Mouse (Mus musculus) embryonic facial prominence, embryonic 13.5 days (tissue): ENCODE data around the gene Cyth1. TPM values are rescaled to one million over a fixed set of nuclear protein-coding genes. Genes with fewer than 3 reads are reported as not detected.
A peak's percentile ranks its signal among the peaks of the same experiment; 100 is the strongest.

ENCODE experiments used
- ATAC-seq: fragments of 200-750 bp; cut with Nextera tagmentation; 2 replicates; pipeline ENCODE4 v1.8.0; 2017; ENCODE audit warnings: low read depth; ENCODE audit not compliant: insufficient number of reproducible peaks, insufficient read depth, low FRiP score, low TSS enrichment
- H3K27ac ChIP-seq: fragments of 300-500 bp; sonication (generic); 2 replicates; pipeline ENCODE4 v1.5.1; 2015; ENCODE audit warnings: moderate library complexity, mild to moderate bottlenecking, inconsistent platforms
- H3K27me3 ChIP-seq: fragments of 300-500 bp; sonication (generic); 2 replicates; pipeline ENCODE4 v1.6.1; 2015; ENCODE audit warnings: mild to moderate bottlenecking, inconsistent platforms
- H3K36me3 ChIP-seq: fragments of 300-500 bp; sonication (generic); 2 replicates; pipeline ENCODE4 v1.6.1; 2015; ENCODE audit warnings: mild to moderate bottlenecking, inconsistent platforms
- H3K4me1 ChIP-seq: fragments of 300-500 bp; sonication (generic); 2 replicates; pipeline ENCODE4 v1.6.1; 2015; ENCODE audit warnings: inconsistent platforms
- H3K4me2 ChIP-seq: fragments of 300-500 bp; sonication (generic); 2 replicates; pipeline ENCODE4 v1.6.1; 2015; ENCODE audit warnings: moderate library complexity, mild to moderate bottlenecking, inconsistent platforms
- H3K4me3 ChIP-seq: fragments of 300-500 bp; sonication (generic); 2 replicates; pipeline ENCODE4 v1.5.1; 2015; ENCODE audit warnings: mild to moderate bottlenecking, inconsistent platforms
- H3K9ac ChIP-seq: fragments of 300-500 bp; sonication (generic); 2 replicates; pipeline ENCODE4 v1.6.1; 2015; ENCODE audit warnings: mild to moderate bottlenecking, inconsistent platforms
- H3K9me3 ChIP-seq: fragments of 300-500 bp; sonication (generic); 2 replicates; pipeline ENCODE4 v1.6.1; 2016; ENCODE audit warnings: inconsistent platforms
- WGBS: fragments of 180-500 bp; shearing (Covaris S2); methylation state at CpG from one replicate; pipeline ENCODE4 v1.1.7; 2015; ENCODE audit warnings: mixed read lengths; 5-methylcytosine and 5-hydroxymethylcytosine counted together
- polyA plus RNA-seq: library from polyadenylated mRNA; unstranded; fragments of >200 nt; fragmentation: Nextera tagmentation; extraction: Ambion mirVana; gene quantifications from 2 replicates; pipeline ENCODE4 v1.2.1, GENCODE M21; 2015

Cyth1 gene
- polyA plus RNA-seq, 1 experiment from 2014 or later, result 15.8 TPM

DNA sequence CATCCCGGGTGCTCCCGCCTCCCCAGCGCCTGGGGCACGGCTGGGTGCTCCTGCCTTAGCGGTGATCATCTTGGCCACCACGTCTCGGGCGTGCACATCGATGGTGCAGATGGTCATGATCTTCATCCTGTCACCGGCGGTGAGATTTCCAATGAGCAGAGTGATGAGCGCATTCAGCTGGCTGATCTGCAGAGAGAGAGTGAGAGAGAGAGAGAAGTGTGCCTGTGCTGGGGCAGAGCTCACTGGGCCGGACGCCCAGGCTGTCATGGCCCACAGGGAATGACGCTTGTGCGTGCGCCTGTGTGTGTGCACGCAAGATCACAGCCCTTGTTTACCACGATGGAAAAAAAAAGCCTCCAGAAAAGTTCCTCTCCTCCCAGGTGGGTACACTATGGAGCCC, 159.5 kb downstream of the Cyth1 start:
- H3K27ac ChIP-seq, result no peak overlapping the region
- no peak overlapping the region for H3K4me3 ChIP-seq
- H3K36me3 ChIP-seq, result no peaks in the 10 kb centered on the region
- H3K9ac ChIP-seq, result no peak overlapping the region
- 81% methylated on average over 19 of the region's 19 CpGs for WGBS
- H3K27me3 ChIP-seq, result no peaks in the 10 kb centered on the region; the same call in 1 of the 2 replicates
- H3K9me3 ChIP-seq, result peaks cover 11% of the 10 kb centered on the region; the same call in 1 of the 2 replicates
- peaks cover 3% of the 10 kb centered on the region; the same call in 1 of the 2 replicates for H3K4me1 ChIP-seq
- ATAC-seq, result no peak
- H3K4me2 ChIP-seq, result no peak overlapping the region

DNA sequence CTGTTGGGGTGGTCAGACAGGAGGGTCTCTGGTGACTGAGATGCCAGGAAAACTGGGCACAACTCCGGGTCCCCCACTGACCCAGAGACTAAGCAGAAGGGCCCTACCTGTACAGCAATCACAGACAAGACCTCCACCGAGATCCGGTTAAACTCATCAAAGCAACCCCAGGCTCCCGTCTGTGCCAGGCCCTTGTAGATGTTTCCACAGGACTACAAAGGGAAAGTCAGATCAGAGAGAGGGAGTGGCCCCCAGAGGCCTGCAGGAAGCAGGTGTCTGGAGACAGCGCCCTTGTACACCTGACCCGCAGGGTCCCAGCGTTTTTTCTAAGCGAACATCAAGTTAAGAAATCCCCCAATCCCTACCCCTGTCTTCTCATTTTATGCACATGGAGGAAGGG, 162.4 kb downstream of the Cyth1 start:
- H3K4me1 ChIP-seq, result peaks cover 3% of the 10 kb centered on the region; the same call in 1 of the 2 replicates
- H3K27ac ChIP-seq, result no peak overlapping the region
- H3K36me3 ChIP-seq, result no peaks in the 10 kb centered on the region
- H3K4me3 ChIP-seq, result no peak overlapping the region
- peaks cover 6% of the 10 kb centered on the region; the same call in 1 of the 2 replicates for H3K9me3 ChIP-seq
- WGBS, result 74% methylated on average over 8 of the region's 8 CpGs
- H3K27me3 ChIP-seq, result no peaks in the 10 kb centered on the region
- no peak overlapping the region for H3K4me2 ChIP-seq
- no peak for ATAC-seq
- no peak overlapping the region for H3K9ac ChIP-seq

DNA sequence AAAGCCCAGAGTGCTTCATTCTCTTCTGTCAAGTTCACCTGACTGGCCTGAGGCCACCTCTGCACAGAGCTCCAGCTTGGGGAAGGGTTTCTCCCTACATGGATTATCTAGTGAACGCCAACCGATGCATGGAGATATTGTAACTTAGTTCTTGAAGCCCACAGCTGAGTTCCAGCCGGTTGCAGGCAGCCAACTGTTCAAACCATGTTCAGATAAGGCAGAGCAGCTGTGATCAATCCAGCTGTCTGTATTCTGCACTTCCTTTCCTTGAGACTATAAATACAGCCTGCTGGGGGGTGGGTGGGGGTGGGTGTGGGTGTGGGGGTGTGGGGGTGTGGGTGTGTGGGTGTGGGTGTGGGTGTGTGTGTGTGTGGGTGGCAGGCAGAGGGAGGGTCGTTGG, 163.2 kb downstream of the Cyth1 start:
- H3K36me3 ChIP-seq, result no peaks in the 10 kb centered on the region
- H3K4me3 ChIP-seq, result no peak overlapping the region
- WGBS, result 72% methylated on average over 4 of the region's 4 CpGs
- H3K4me2 ChIP-seq, result no peak overlapping the region
- peaks cover 2% of the 10 kb centered on the region; the same call in 1 of the 2 replicates for H3K9me3 ChIP-seq
- H3K27me3 ChIP-seq, result no peaks in the 10 kb centered on the region
- H3K27ac ChIP-seq, result no peak overlapping the region
- no peak overlapping the region for H3K9ac ChIP-seq
- ATAC-seq, result no peak
- H3K4me1 ChIP-seq, result peaks cover 3% of the 10 kb centered on the region; the same call in 1 of the 2 replicates

DNA sequence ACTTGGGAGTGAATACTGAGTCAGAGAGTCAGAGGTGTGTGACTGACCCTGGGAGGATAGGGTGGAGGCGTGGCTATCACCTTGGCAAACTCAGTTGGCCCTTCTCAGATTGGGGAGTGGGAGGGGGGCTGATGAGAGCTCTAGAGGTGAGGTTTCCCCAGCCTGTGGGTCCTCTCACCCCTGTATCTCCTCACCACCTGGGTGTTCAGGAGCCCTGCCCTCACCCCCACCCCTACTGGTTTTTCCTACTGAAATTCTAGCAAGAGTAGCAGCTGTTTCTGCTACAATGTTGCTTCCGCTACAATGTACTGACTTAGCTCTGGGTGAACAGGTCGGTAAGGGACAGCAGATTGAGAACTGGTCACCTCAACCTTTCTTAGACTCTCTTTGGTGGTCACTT, 164.1 kb downstream of the Cyth1 start:
- Histone ChIP-seq H3K4me1 (peaks cover 3% of the 10 kb centered on the region; the same call in 1 of the 2 replicates), H3K4me3 (no peak overlapping the region), H3K9ac (no peak overlapping the region), H3K9me3 (no peaks in the 10 kb centered on the region), H3K36me3 (no peaks in the 10 kb centered on the region), H3K27ac (no peak overlapping the region), H3K4me2 (no peak overlapping the region), H3K27me3 (no peaks in the 10 kb centered on the region)
- no peak for ATAC-seq
- WGBS, result 70% methylated on average over 3 of the region's 3 CpGs

DNA sequence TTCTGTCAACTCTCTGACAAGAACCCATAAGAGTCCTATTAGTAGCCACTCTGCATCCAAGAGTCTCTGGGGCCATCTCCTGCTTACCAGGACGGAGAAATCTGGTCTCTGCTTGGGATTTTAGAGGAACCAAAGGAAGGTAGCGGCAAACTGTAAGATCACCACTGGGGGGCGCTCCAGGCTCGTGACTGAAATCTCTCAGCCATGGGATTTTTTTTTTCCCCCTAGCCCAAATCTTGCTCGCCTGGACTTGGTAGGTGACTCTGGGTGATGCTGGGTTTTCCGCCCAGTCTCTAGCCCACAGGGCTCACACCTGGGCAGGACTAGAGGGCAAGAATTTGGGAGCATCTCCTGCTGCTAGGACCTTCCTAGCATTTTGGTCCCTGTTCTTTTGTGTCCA, 164.6 kb downstream of the Cyth1 start:
- ATAC-seq, result no peak
- Histone ChIP-seq H3K9me3 (no peaks in the 10 kb centered on the region), H3K27me3 (no peaks in the 10 kb centered on the region), H3K4me2 (no peak overlapping the region), H3K4me1 (peaks cover 3% of the 10 kb centered on the region; the same call in 1 of the 2 replicates), H3K36me3 (no peaks in the 10 kb centered on the region), H3K9ac (0 out of 2 replicates have a peak overlapping the region, but pooled peaks have one; percentile 40), H3K27ac (no peak overlapping the region), H3K4me3 (no peak overlapping the region)
- 9% methylated on average over 6 of the region's 6 CpGs for whole genome bisulfite sequencing

DNA sequence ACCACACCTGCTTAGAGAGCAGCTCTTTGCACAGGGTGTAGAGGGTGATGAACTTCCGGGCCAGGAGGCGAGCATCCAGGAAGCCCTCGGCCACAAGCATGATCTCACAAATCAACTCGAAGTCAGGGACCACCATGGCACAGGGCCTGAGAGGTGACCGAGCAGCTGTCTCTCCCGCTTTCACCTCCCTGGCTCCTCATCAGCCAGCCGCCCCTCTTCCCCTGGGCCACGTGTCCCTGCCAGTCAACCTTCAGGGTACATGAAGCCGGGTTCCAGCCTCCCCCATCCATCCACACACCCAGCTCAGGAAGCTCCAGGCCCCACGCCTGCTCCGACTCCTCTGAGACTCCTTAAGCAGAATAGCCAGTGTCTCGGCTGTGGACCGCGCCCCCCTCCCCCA, 166.1 kb downstream of the Cyth1 start:
- Histone ChIP-seq H3K4me2 (no peak overlapping the region), H3K9ac (no peak overlapping the region), H3K36me3 (no peaks in the 10 kb centered on the region), H3K27ac (no peak overlapping the region), H3K4me1 (peaks cover 3% of the 10 kb centered on the region; the same call in 1 of the 2 replicates), H3K27me3 (no peaks in the 10 kb centered on the region), H3K9me3 (no peaks in the 10 kb centered on the region), H3K4me3 (no peak overlapping the region)
- 88% methylated on average over 14 of the region's 14 CpGs for WGBS
- ATAC-seq, result no peak

Other genes with a start within 250 kb of the Cyth1 start
- 0.20 and 0.29 TPM in 2 replicates for gene Dnah17, start 118.0 kb downstream of the Cyth1 start, polyA plus RNA-seq
- 22.8 and 24.0 TPM in 2 replicates for gene Usp36, start 41.7 kb upstream of the Cyth1 start, polyA plus RNA-seq
- 0.58 and 0.74 TPM in 2 replicates for gene Cep295nl, start 93.9 kb upstream of the Cyth1 start, polyA plus RNA-seq
- 117 and 132 TPM in 2 replicates for gene Timp2, start 107.1 kb upstream of the Cyth1 start, polyA plus RNA-seq
- 5.6 and 6.8 TPM in 2 replicates for gene Lgals3bp, start 153.5 kb upstream of the Cyth1 start, polyA plus RNA-seq
- 28.9 and 30.7 TPM in 2 replicates for gene Cant1, start 170.5 kb upstream of the Cyth1 start, polyA plus RNA-seq
- 14.7 and 16.5 TPM in 2 replicates for gene C1qtnf1, start 179.6 kb upstream of the Cyth1 start, polyA plus RNA-seq
- gene Engase, start 228.2 kb upstream of the Cyth1 start, polyA plus RNA-seq, result 6.5 and 9.6 TPM in 2 replicates